Mouse (Mus musculus) urinary bladder, postnatal 25 days (tissue): ENCODE data around the gene C6.

Source experiments
- DNase-seq: peaks from one replicate; pipeline ENCODE4 v3.0.0; 2022; ENCODE audit warnings: low spot score

C6 gene

DNA sequence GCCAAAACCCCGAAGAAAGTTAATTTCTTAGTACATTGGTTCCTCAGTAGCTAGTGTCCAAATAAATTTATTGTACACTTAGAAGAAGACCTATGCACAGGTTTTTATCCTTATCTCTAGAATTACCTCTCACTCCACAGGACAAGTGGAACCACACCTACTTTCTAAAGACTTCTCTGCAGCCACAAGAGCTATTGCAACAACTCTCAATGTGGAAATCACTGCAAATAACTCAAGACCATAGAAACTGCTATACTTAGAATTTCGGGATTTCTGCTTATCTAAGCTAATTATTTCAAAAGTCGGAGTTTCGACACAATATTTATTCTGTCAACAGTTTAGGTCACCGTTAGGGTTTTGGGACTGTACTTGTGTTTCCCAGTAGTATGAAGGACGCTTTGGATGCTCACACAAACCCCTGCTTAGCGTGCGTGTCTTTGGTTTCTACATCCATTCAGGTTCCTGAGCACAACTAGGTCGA, at the start of gene C6:
Gene C6 (plus strand): TSS at position 346 of the 481 bp plus-strand sequence.
- no peak for DNase-seq

DNA sequence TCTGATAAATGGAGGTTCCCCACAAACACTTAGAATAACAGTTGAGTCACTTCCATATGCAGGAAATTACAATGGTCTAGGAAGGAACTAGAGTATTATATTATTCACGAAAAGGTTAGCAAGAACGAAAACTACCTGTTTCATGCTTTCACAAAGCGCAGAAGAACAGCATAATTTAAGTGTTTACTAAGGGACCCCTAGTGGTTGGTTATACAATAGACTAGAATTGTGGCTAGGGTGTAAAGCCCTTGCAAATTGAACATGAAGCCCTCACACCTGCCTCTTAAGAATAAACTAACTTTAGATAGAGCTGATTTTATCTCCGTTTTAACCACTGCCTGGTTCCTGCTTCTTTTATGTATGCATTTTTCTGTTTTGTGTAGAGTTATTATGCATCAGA, 29.4 kb upstream of the C6 start:
- no peak for DNase-seq

DNA sequence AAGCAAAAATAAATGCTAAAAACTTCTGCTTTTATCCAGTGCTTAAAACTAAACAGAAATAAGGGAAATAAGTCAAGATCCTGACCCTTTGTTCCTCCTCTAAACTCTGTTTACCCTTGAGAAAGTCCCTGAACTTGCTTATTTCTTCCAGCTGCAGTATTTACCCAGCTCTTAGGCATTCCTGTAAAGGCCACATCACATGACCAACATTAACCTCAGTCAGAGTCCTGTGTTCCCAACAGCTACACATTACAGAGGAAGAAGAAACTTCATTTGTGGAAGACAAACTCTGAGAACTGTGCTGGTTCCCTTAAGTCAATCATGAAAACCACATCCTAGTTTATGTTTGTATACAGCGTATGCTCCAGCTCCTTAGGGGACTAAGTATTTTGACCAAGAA, 7.2 kb downstream of the C6 start:
- no peak for DNase-seq

DNA sequence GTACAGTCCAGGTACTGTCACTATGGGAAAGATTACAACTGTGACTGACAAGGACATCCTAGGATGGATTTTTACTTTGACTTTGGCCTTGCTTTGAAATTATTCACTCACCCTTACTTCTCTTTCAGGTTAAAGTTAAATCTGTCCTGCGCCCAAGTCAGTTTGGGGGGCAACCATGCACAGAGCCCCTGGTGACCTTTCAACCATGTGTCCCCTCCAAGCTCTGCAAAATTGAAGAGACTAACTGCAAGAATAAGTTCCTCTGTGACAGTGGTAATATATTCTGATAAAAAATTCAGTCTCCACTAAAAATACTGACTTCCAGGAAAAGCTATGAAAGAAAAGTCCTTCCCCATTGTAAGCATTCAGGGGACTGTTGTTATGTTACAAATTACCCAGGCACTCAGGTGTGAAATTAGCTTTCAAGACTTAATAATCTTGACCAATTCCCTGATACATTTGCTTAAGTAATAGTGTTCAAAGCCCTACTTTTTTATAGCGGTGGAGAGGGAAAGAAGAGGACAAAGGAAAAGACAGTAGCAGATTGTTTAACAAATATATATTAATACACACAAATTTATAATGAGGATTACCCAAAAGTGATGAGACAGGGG, 8.1 kb downstream of the C6 start:
- DNase-seq = no peak

DNA sequence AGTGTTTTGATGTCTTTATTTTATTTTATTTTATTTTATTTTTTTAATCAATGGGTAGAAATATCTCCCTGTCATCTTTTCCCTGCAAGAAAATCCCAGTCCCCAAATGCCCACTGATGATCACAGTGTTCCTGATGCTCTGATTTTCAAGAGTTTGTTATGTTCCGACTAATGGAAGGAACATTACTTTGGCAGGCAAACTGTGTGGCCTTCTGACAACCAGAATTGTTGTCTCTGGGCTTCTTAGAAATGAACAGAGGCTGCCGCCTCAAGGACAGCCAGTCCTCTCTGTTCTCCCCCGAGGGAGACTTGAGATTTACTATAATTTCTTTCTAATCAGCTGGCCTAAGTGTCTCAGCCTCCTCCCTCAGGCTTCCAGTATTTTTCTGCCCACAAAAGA, 20.7 kb downstream of the C6 start:
- DNase-seq = no peak

DNA sequence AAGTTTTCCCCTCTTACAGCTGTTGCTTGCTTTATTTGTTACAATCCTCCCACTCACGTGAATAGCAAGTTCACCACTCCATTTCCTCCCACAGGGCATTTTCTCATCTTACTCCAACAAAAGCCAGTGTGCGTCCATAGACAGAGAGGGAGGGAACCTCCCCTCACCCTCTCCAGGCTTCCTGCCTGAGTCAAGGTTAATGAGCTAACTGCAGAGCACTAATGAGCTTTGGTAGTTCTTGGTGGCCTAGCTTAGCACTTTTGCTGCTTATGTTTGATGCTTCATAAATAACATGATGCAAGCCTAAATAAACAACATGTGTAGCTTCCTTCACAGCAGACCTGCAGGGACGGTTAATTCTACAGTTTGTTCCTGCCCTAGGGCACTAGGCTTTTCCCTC, 63.4 kb downstream of the C6 start:
- DNase-seq = no peak

DNA sequence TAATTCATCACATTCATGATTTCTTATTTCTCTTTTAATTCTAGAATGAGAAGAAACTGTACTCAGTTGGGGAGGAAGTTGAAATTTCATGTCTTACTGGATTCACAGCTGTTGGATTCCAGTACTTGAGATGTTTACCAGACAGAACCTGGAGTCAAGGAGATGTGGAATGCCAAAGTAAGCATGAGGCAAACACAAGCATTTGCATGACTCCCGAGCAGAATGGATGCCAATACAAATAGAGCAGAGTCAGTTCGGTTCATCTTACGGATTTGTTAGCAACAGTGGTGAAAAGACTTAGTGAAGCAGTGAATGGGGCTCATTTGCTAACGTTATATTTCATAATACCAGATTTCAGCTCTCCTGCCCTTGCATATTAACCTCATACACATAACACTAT, 69.9 kb downstream of the C6 start:
- no peak for DNase-seq

DNA sequence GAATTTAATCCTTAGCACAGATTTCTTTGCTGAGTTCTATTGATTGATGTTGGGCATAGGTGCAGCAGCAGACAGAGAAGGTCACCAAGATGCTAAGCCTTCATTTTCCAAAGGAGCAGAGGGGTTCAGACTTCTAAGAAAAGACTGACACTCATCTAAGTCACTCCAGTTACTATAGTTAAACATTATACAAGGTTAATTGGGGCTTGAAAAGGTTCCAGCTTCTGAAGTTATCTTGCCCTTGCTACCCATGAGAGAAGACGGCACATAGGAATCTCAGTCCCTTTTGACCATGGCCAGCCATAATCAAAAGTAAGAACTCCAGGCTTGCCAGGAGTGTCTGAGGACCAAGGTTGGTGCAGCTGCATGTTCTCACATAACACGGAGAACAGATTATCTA, 77.3 kb downstream of the C6 start:
- DNase-seq = no peak

DNA sequence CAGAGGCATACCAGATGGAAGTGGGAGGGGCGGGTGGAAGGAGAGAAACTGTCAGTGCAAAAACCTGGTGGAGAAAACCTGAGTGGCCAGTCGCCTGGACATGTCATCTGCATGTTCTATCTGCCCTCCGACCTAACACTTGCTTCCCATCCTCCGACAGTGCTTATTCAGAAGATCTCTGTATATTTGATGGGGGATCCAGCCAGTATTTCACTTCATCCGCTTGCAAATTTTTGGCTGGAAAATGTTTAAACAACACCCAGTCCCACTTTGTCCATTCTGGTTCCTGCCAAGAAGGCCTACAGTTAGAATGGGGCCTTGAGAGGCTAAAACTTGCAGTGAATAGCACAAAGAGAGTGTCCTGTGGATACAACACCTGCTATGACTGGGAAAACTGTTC, 81.2 kb downstream of the C6 start:
- no peak for DNase-seq

DNA sequence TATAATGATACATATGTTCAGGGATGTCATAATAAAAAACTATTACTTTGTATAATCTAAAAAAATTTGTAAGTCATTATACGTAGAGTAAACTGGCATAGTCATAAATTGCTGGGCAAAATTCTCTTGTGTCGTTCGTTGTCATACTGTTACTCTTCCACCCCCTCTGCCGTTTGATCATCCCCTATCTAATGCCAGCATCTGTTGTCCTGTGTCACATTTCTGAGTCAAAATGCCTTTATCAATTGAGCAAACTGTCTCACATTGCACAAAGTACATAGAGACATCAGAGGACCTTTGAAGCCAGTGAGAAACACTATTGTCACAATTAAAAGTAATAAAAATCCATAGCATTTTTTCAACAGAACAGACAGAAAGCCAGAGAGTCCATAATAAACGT, 88.0 kb downstream of the C6 start:
- no peak for DNase-seq

DNA sequence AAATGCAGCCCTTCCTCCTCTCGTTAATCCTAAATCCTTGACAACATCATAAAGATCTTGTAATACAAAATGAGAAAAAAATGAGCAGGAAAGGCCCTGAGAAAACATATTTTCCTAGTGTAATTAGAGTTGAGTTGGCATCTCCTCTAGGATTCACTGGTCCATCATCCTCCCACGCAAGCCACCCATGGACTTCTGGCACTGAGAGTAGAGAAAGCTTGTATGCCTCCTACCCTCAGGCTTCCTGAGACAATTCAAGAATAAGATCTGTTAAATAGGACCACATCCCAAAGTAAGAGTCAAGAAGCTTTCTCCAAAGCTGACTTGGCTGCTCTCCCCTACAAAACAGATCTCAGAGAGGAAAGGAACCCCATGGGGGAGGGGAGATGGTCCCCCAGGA, 88.7 kb downstream of the C6 start:
- no peak for DNase-seq

DNA sequence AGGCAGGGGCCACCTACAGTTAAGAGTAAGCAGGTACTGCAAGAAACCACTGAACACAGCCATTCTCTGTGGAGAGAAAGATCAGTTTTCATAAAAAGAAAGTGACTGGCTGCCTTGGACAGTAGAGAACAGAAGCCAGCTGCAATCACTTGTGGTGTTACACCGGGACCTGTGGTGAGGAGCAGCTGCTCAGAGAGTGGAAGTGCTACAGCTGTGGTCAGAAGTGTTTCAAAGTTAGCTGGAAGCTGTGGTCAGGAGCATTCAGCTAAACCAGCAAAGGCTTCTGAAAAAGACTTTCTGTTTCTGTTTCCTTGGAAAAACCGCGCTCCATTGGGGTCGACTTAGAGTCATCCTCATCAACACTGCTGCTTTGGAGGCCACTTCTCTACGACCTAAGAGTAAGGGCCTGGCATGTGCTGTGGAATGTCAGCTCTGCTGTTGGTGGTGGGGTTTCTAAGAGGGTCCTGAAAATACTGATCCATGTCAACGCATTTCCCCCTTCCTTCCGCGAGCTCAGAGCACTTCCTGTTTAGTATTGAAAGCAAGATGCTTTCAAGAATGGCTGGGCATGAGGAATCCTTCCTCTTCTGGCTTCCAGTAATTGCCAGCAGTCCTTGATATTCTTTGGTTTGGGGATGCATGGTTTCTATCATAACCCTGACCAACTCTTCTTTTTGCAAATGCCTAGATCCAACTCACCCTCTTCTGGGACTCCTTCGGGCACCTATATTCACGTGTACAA, 89.9 kb downstream of the C6 start:
- no peak for DNase-seq

DNA sequence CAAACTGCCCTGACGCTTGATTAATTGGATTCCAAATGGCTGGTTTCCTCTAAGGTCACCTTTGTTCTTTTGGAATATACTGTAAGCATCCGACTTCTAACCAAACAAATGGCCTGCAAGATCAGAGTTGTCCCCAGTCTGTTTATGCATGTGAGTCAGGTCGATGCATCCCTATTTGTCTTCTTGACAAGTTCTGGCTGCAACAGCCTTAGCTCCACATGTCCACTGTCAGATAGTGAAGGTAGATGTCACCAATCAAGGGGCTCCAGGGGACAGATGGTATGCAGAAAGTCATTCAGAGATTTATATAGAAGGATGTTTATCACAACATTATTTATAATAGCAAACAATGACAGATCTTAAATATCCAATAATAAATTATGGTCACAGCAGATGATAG, 91.5 kb downstream of the C6 start:
- no peak for DNase-seq

DNA sequence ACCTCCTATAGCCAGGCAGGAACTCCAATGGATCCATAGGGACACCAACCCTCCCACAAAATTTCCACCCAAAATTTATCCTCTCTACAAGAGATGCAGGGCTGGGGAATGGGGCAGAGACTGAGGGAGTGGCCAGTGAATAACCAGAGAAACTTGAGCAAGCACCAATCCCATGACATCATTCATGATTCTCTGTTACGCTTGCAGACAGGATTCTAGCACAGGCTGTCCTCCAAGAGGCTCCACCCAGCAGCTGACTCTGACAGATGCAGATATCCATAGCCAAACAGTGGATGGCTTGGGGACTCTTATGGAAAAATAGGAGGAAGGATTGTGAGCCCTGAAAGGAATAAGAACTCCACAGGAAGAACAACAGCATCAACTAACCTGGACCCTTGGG, 94.2 kb downstream of the C6 start:
- no peak for DNase-seq

DNA sequence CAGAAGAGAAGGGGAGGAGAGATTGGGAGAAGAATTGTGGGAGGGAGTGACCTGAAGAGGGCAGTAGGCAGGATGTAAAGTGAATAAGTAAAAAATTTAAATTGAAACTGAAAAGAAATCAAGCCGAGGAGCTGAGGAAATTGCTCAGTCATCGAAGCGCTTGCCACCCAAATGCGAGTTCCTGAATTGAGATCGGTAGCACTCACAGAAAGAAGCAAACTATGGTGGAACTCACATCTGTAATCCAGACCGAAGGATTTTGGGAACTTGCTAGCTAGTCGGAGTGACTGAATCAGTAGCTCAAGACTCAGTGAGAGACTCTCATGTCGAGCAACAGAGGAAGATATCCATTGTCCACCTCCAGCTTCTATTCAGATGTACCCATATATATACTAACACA, 94.8 kb downstream of the C6 start:
- DNase-seq = no peak

DNA sequence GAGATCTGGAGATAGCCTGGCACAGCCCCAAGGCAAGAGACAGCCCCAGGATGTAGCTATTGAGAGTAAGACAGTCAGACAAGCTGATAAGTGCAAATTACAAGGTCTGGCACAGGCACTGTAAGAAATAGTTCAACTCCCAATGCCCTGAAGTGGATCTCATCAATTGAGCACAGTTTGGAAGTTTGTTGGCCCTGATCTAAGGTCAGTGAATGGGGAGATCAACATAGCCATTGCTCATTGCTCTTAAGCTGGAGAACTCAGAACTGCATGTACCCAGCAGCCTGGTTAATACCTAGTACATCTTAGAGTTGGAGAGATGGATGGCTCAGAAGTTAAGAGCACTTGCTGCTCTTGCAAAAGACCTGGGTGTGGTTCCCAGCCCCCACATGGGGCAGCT, 100.8 kb downstream of the C6 start:
- no peak for DNase-seq

DNA sequence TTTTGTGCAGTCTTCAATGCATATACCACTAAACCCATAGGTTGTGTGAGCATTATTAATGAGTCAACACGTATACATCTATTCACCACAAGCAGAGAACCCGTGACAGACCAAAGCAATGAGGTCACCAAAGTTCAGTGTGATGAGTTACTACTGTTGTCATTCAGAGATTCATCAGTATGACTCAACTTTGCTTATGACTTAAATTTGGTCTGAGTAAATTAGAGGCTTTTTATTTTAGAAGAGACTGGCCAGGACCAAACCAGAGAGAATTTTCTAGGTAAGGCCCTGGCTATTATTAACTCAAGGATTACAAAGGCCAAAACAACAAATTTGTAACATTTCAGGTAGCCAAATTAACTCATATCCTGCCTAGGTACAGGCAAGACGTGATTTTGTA, 109.4 kb downstream of the C6 start:
- no peak for DNase-seq

DNA sequence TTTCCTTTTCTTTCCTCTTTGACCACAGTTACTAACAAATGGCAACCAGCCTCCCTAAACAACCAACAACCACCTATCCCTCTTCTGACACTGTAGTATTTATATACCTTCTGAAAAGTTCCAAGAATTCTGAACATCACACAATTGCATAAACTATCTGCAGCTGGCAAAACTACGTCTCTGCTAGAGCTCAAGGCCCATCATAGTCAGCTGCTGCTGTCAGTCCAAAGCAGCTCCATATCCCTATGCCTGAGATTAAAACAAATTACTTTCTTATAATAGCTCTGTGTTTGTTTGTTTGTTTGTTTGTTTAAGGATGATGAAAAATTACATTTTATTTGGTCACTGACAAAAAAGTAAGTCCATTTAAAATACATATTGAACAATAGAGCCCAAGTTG, 123.0 kb downstream of the C6 start:
- DNase-seq = no peak
